In the genomic region with DNA sequence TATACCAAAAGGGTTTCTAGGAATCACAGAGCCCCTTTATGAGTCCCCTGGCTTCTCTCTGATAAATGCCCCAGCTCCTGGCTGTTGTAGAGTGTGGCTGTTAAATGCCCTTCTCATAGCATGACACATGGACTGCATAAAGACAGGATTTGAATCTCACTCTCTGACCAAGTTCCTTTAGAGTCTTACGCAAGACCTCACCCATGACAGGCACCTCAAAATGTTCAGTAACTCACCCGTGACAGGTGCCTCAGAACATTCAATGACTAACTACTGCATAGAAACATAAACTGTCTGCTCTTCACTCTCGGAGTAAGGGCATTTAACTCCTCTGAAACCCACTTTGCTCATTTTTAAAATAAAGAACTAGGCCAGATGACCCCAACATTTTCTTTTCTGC, we compare ENCODE assay signal across 18 mouse cellular contexts. TPM values are rescaled to one million over a fixed set of nuclear protein-coding genes. Genes with fewer than 3 reads are reported as not detected.
DNase-seq lines count a peak whose midpoint lies in the region; ATAC-seq lines count a peak whose summit lies in the region.
"Had no signal": no experiment of that assay in that cellular context is flagged by ENCODE, and none has a peak within 500 bp of the region (broad histone marks: within the 10 kb centered on the region; RNA-seq: fewer than 3 reads in every experiment).

No protein-coding gene starts in this region.

- peaks cover 4% of the 10 kb centered on the region for H3K36me3 ChIP-seq in splenic B cell, adult 2 months (ENCODE audit: control insufficient read depth, insufficient read depth, low read length, poor library complexity, severe bottlenecking)
- H3K36me3 ChIP-seq: embryonic facial prominence, embryonic 12.5 days; forebrain, embryonic 15.5 days; G1E; heart, embryonic 15.5 days; hindbrain, embryonic 13.5 days had no signal

- peak; percentile 31 for ATAC-seq in megakaryocyte, adult 5-6 weeks (ENCODE audit: poor library complexity, severe bottlenecking)
- ATAC-seq: forebrain, embryonic 15.5 days; hindbrain, postnatal 0 days had no signal

- DNase-seq in 416B (ENCODE audit: low read depth) (peak; percentile 57), A20 (ENCODE audit: low read depth, low spot score) (peak; percentile 64)
- peak; percentile 83 for DNase-seq in splenic B cell, adult 2 months (ENCODE audit: low read depth, low spot score)
- no peak for DNase-seq in right cerebral cortex, postnatal 25 days
- DNase-seq in neural tube, embryonic 10.5 days (ENCODE audit: extremely low spot score, low spot score) = no peak
- DNase-seq: adrenal gland, postnatal 10 days; cerebellum, adult 11 months; cerebellum, adult 8-10 months; cerebellum, postnatal 25 days; heart, adult 2 months; heart, postnatal 14 days had no signal

- H3K27me3 ChIP-seq in splenic B cell, adult 2 months (ENCODE audit: control insufficient read depth, insufficient read depth, low read length, poor library complexity, severe bottlenecking) = no peaks in the 10 kb centered on the region
- H3K27me3 ChIP-seq: embryonic facial prominence, embryonic 12.5 days; forebrain, embryonic 15.5 days; heart, embryonic 15.5 days; hindbrain, embryonic 13.5 days had no signal

RNA-seq across cellular contexts. Expression of a gene that starts 20.4 kb away (rescaled TPM):
- total RNA-seq in megakaryocyte, adult 5-6 weeks (2015) = 16.8 and 17.9 TPM in 2 replicates
- total RNA-seq in megakaryocyte, adult 5-6 weeks (2017) = 15.3 and 20.4 TPM in 2 replicates

Comparison
In these comparisons a context has a peak if more than half of its experiments do, and no peak if none do; other contexts are left out.
1. DNase-seq: peak in 416B (single experiment), A20 (single experiment) and splenic B cell, adult 2 months (single experiment); none in right cerebral cortex, postnatal 25 days (single experiment) and neural tube, embryonic 10.5 days (single experiment).